ENCODE assay signal across 8 mouse cellular contexts in genomic region chr1:171293906-171294297, GRCm38 (mm10). TPM values are rescaled to one million over a fixed set of nuclear protein-coding genes. Genes with fewer than 3 reads are reported as not detected.
DNase-seq lines count a peak whose midpoint lies in the region; ATAC-seq and TF ChIP-seq lines count a peak whose summit lies in the region.

No protein-coding gene starts in this region.

- no peaks in the 10 kb centered on the region; the same call in 1 of the 2 replicates for H3K4me1 ChIP-seq in kidney, adult 2 months (ENCODE audit: control insufficient read depth, insufficient read depth, low read length)
- H3K4me1 ChIP-seq in forebrain, embryonic 14.5 days (ENCODE audit: control insufficient read depth, insufficient read depth, low read length), result peaks cover 8% of the 10 kb centered on the region; the same call in 1 of the 2 replicates
- peaks cover 10% of the 10 kb centered on the region for H3K4me1 ChIP-seq in midbrain, embryonic 10.5 days

- no peak for ATAC-seq in forebrain, embryonic 14.5 days

- DNase-seq in kidney, adult 2 months, result no peak
- no peak for DNase-seq in kidney, adult 11 months
- DNase-seq in NIH3T3 (ENCODE audit: low read depth), result peak; percentile 55
- no peak for DNase-seq in forebrain, embryonic 14.5 days (ENCODE audit: low spot score)
- DNase-seq in midbrain, embryonic 10.5 days (ENCODE audit: low spot score), result no peak
- no peak for DNase-seq in retina, postnatal 1 day
- no peak for DNase-seq in right cerebral cortex, adult 18-20 months
- no peak for DNase-seq in urinary bladder, postnatal 10 days (ENCODE audit: low spot score)

- no peaks in the 10 kb centered on the region for H3K27me3 ChIP-seq in kidney, adult 2 months (replicated peaks; ENCODE audit: control insufficient read depth, insufficient read depth, low read length)
- 0 out of 2 replicates have a peak, but pooled peaks cover 3% of the 10 kb centered on the region for H3K27me3 ChIP-seq in forebrain, embryonic 14.5 days (replicated peaks; ENCODE audit: control insufficient read depth, insufficient read depth, low read length)
- peaks cover 33% of the 10 kb centered on the region for H3K27me3 ChIP-seq in midbrain, embryonic 10.5 days (ENCODE audit: low read depth, poor library complexity, severe bottlenecking)

- no peak for TF ChIP-seq POLR2A in kidney, adult 2 months (IDR thresholded peaks at IDR 0.05; ENCODE audit: low read depth, low read length)

- H3K9me3 ChIP-seq in forebrain, embryonic 14.5 days (replicated peaks; ENCODE audit: control insufficient read depth, low read length), result no peaks in the 10 kb centered on the region
- no peaks in the 10 kb centered on the region for H3K9me3 ChIP-seq in midbrain, embryonic 10.5 days (replicated peaks)

- TF ChIP-seq CTCF in kidney, adult 2 months (conservative IDR thresholded peaks at IDR 0.05; ENCODE audit: insufficient read depth, insufficient read length, low read depth, low read length), result no peak

- H3K27ac ChIP-seq in kidney, adult 2 months (ENCODE audit: insufficient read depth, low read depth, low read length), result peak overlapping the region; percentile 97
- peak overlapping the region; percentile 91; the same call in 1 of the 2 replicates for H3K27ac ChIP-seq in forebrain, embryonic 14.5 days (ENCODE audit: low read depth, low read length)
- peak overlapping the region; percentile 98 for H3K27ac ChIP-seq in midbrain, embryonic 10.5 days (replicated peaks)

- peak overlapping the region; percentile 62 for H3K4me2 ChIP-seq in forebrain, embryonic 14.5 days (ENCODE audit: low read length)

- H3K9ac ChIP-seq in forebrain, embryonic 14.5 days (ENCODE audit: low read length), result peak overlapping the region; percentile 89

- H3K4me3 ChIP-seq in kidney, adult 2 months (ENCODE audit: insufficient read depth, low read depth, low read length), result peak overlapping the region; percentile 89
- peak overlapping the region; percentile 78 for H3K4me3 ChIP-seq in forebrain, embryonic 14.5 days (ENCODE audit: low read depth, low read length)
- H3K4me3 ChIP-seq in midbrain, embryonic 10.5 days, result peak overlapping the region; percentile 72

- 23% methylated on average over 5 of the region's 5 CpGs for WGBS in kidney, adult 2 months
- WGBS in forebrain, embryonic 14.5 days, result 51% methylated on average over 5 of the region's 5 CpGs
- 57% methylated on average over 5 of the region's 5 CpGs for WGBS in midbrain, embryonic 10.5 days

- H3K36me3 ChIP-seq in kidney, adult 2 months (ENCODE audit: control insufficient read depth, insufficient read depth, low read length), result no peaks in the 10 kb centered on the region
- peaks cover 10% of the 10 kb centered on the region for H3K36me3 ChIP-seq in forebrain, embryonic 14.5 days (ENCODE audit: control insufficient read depth, insufficient read depth, low read length)
- peaks cover 14% of the 10 kb centered on the region for H3K36me3 ChIP-seq in midbrain, embryonic 10.5 days

RNA-seq across cellular contexts. Expression of gene Ufc1, which starts 0.9 kb away (rescaled TPM):
- polyA plus RNA-seq in kidney, adult 2 months (2012; rRNA removed), result 43.1 and 59.5 TPM in 2 replicates
- polyA plus RNA-seq in forebrain, embryonic 14.5 days (2014; fragmentation: Nextera tagmentation; extraction: Ambion mirVana), result 119 and 127 TPM in 2 replicates
- polyA plus RNA-seq in midbrain, embryonic 10.5 days (2016; fragmentation: Nextera tagmentation; extraction: Ambion mirVana), result 102 and 108 TPM in 2 replicates

RNA-seq across cellular contexts. Expression of gene Usp21, which starts 6.1 kb away (rescaled TPM):
- polyA plus RNA-seq in kidney, adult 2 months (2012; rRNA removed), result 47.8 and 53.4 TPM in 2 replicates
- 89.9 and 104 TPM in 2 replicates for polyA plus RNA-seq in forebrain, embryonic 14.5 days (2014; fragmentation: Nextera tagmentation; extraction: Ambion mirVana)
- 102 and 109 TPM in 2 replicates for polyA plus RNA-seq in midbrain, embryonic 10.5 days (2016; fragmentation: Nextera tagmentation; extraction: Ambion mirVana)

RNA-seq across cellular contexts. Expression of gene Ppox, which starts 12.9 kb away (rescaled TPM):
- polyA plus RNA-seq in kidney, adult 2 months (2012; rRNA removed), result 51.5 and 63.2 TPM in 2 replicates
- polyA plus RNA-seq in forebrain, embryonic 14.5 days (2014; fragmentation: Nextera tagmentation; extraction: Ambion mirVana), result 41.4 and 46.0 TPM in 2 replicates
- 53.0 and 63.9 TPM in 2 replicates for polyA plus RNA-seq in midbrain, embryonic 10.5 days (2016; fragmentation: Nextera tagmentation; extraction: Ambion mirVana)

RNA-seq across cellular contexts. Expression of gene B4galt3, which starts 23.8 kb away (rescaled TPM):
- 58.9 and 67.7 TPM in 2 replicates for polyA plus RNA-seq in kidney, adult 2 months (2012; rRNA removed)
- 74.9 and 94.2 TPM in 2 replicates for polyA plus RNA-seq in forebrain, embryonic 14.5 days (2014; fragmentation: Nextera tagmentation; extraction: Ambion mirVana)
- 63.5 and 69.5 TPM in 2 replicates for polyA plus RNA-seq in midbrain, embryonic 10.5 days (2016; fragmentation: Nextera tagmentation; extraction: Ambion mirVana)

RNA-seq across cellular contexts. Expression of gene Dedd, which starts 35.0 kb away (rescaled TPM):
- polyA plus RNA-seq in kidney, adult 2 months (2012; rRNA removed), result 46.7 and 48.6 TPM in 2 replicates
- 53.9 and 60.5 TPM in 2 replicates for polyA plus RNA-seq in forebrain, embryonic 14.5 days (2014; fragmentation: Nextera tagmentation; extraction: Ambion mirVana)
- 48.5 and 48.9 TPM in 2 replicates for polyA plus RNA-seq in midbrain, embryonic 10.5 days (2016; fragmentation: Nextera tagmentation; extraction: Ambion mirVana)
